Comparison of ENCODE assay signal across 8 mouse cellular contexts in genomic region chr14:33673350-33674087, GRCm38 (mm10).
DNase-seq lines count a peak whose midpoint lies in the region; ATAC-seq and TF ChIP-seq lines count a peak whose summit lies in the region.

No protein-coding gene starts in this region.

- no peak for ATAC-seq in intestine, embryonic 14.5 days (replicated peaks; ENCODE audit: low FRiP score, low TSS enrichment, low read depth)
- ATAC-seq in intestine, embryonic 16.5 days: no peak

- TF ChIP-seq RAD21 in MEL (IDR thresholded peaks at IDR 0.05; ENCODE audit: low read depth, low read length): no peak

- peak; percentile 72 for DNase-seq in intestine, embryonic 14.5 days (ENCODE audit: low spot score)
- peak; percentile 3 for DNase-seq in MEL (ENCODE audit: low read depth, low spot score)
- peak; percentile 31 for DNase-seq in cerebellum, adult 9-10 months
- DNase-seq in heart, postnatal 36 days: peak; percentile 59 to 60
- DNase-seq in left cerebral cortex, postnatal 25 days (ENCODE audit: low spot score in 2 of 2): peak; percentile 56 to 65
- DNase-seq in right cerebral cortex, postnatal 25 days: peak; percentile 44
- DNase-seq in ovary, postnatal 36 days (ENCODE audit: low spot score): no peak

- 77% methylated on average over 5 of the region's 5 CpGs for WGBS in intestine, embryonic 14.5 days
- WGBS in intestine, embryonic 16.5 days: 82% methylated on average over 5 of the region's 5 CpGs

- H3K36me3 ChIP-seq in intestine, embryonic 14.5 days (ENCODE audit: control insufficient read depth, insufficient read depth, low read length): no peaks in the 10 kb centered on the region
- no peaks in the 10 kb centered on the region for H3K36me3 ChIP-seq in intestine, embryonic 16.5 days (ENCODE audit: control insufficient read depth, insufficient read depth, low read length)
- H3K36me3 ChIP-seq in MEL (ENCODE audit: control insufficient read depth in 1 of 2, insufficient read depth in 2 of 2, low read length in 2 of 2): no peaks in the 10 kb centered on the region

- H3K9ac ChIP-seq in intestine, embryonic 14.5 days (ENCODE audit: low read length): no peak overlapping the region
- no peak overlapping the region for H3K9ac ChIP-seq in intestine, embryonic 16.5 days (ENCODE audit: low read depth, low read length)
- no peak overlapping the region for H3K9ac ChIP-seq in MEL (ENCODE audit: control insufficient read depth, low read depth, low read length, poor library complexity, severe bottlenecking)

- intact Hi-C loops in heart, postnatal 36 days (cut with DNase I): loop anchor here (1.0 kb wide), 1 partner anchor 260 kb away; no protein-coding TSS in a partner anchor
- intact Hi-C loops in left cerebral cortex, postnatal 25 days (cut with DNase I): loop anchor here (2.0 to 10.0 kb wide), 2 partner anchors 259 to 401 kb away; no protein-coding TSS in a partner anchor

- H3K4me1 ChIP-seq in intestine, embryonic 14.5 days (replicated peaks; ENCODE audit: control insufficient read depth, insufficient read depth, low read length): no peaks in the 10 kb centered on the region
- H3K4me1 ChIP-seq in intestine, embryonic 16.5 days (ENCODE audit: control insufficient read depth, insufficient read depth, low read length): no peaks in the 10 kb centered on the region
- H3K4me1 ChIP-seq in MEL (ENCODE audit: control insufficient read depth in 1 of 2, insufficient read depth in 2 of 2, low read length in 2 of 2): no peaks in the 10 kb centered on the region

- no peaks in the 10 kb centered on the region for H3K9me3 ChIP-seq in intestine, embryonic 14.5 days (ENCODE audit: control insufficient read depth, low read length)
- H3K9me3 ChIP-seq in intestine, embryonic 16.5 days (ENCODE audit: control insufficient read depth, low read length): no peaks in the 10 kb centered on the region
- no peaks in the 10 kb centered on the region for H3K9me3 ChIP-seq in MEL (replicated peaks; ENCODE audit: insufficient read depth, low read length)

- TF ChIP-seq POLR2A in MEL (IDR thresholded peaks at IDR 0.05; ENCODE audit: control insufficient read depth in 1 of 2, insufficient read depth in 1 of 2, low read depth in 1 of 2, low read length in 2 of 2, poor library complexity in 1 of 2): no peak

- no peaks in the 10 kb centered on the region for H3K79me2 ChIP-seq in MEL (ENCODE audit: control insufficient read depth, insufficient read depth, low read length, poor library complexity)

- H3K4me2 ChIP-seq in intestine, embryonic 14.5 days (ENCODE audit: low read length): no peak overlapping the region
- H3K4me2 ChIP-seq in intestine, embryonic 16.5 days (ENCODE audit: low read depth, low read length): no peak overlapping the region

- TF ChIP-seq EP300 in MEL (IDR thresholded peaks at IDR 0.05; ENCODE audit: low read depth in 1 of 2, low read length in 2 of 2): no peak

- H3K4me3 ChIP-seq in intestine, embryonic 14.5 days (ENCODE audit: low read depth, low read length): no peak overlapping the region
- no peak overlapping the region for H3K4me3 ChIP-seq in intestine, embryonic 16.5 days (ENCODE audit: low read length)
- no peak overlapping the region for H3K4me3 ChIP-seq in MEL (ENCODE audit: control insufficient read depth in 1 of 2, insufficient read depth in 1 of 2, low read depth in 2 of 2, low read length in 2 of 2)

- peak in 2 of 3 experiments; percentile 11 to 17; a peak in 1 of 6 replicates for TF ChIP-seq CTCF in MEL (IDR thresholded peaks at IDR 0.05 in 2 of 3, conservative IDR thresholded peaks at IDR 0.05 in 1 of 3; ENCODE audit: control insufficient read depth in 1 of 3, insufficient read depth in 1 of 3, low read depth in 2 of 3, low read length in 3 of 3, poor library complexity in 1 of 3, severe bottlenecking in 1 of 3)

- no peak overlapping the region for H3K27ac ChIP-seq in intestine, embryonic 14.5 days (ENCODE audit: low read depth)
- H3K27ac ChIP-seq in intestine, embryonic 16.5 days (ENCODE audit: low read length): no peak overlapping the region
- no peak overlapping the region for H3K27ac ChIP-seq in MEL (ENCODE audit: control insufficient read depth, low read depth, low read length)

- no peaks in the 10 kb centered on the region for H3K27me3 ChIP-seq in intestine, embryonic 14.5 days (replicated peaks; ENCODE audit: control insufficient read depth, insufficient read depth, low read length)
- H3K27me3 ChIP-seq in intestine, embryonic 16.5 days (replicated peaks; ENCODE audit: control insufficient read depth, insufficient read depth, low read length): no peaks in the 10 kb centered on the region
- H3K27me3 ChIP-seq in MEL (ENCODE audit: control insufficient read depth in 1 of 2, insufficient read depth in 2 of 2, low read length in 2 of 2): no peaks in the 10 kb centered on the region

TF ChIP-seq in MEL, 35 proteins besides CTCF, POLR2A, EP300 and RAD21:
- TF ChIP-seq GATA1 (IDR thresholded peaks at IDR 0.05; ENCODE audit: low read depth, low read length): no peak
- no peak for TF ChIP-seq USF2 (IDR thresholded peaks at IDR 0.05; ENCODE audit: borderline replicate concordance in 1 of 2, insufficient read depth in 1 of 2, low read depth in 1 of 2, low read length in 2 of 2)
- no peak for TF ChIP-seq CHD1 (IDR thresholded peaks at IDR 0.05; ENCODE audit: low read depth, low read length)
- no peak for TF ChIP-seq ZC3H11A (IDR thresholded peaks at IDR 0.05; ENCODE audit: low read depth, low read length)
- TF ChIP-seq ZKSCAN1 (IDR thresholded peaks at IDR 0.05; ENCODE audit: low read depth, low read length): no peak
- no peak for TF ChIP-seq POLR2AphosphoS5 (IDR thresholded peaks at IDR 0.05; ENCODE audit: borderline replicate concordance, low read depth, low read length)
- no peak for TF ChIP-seq ETS1 (IDR thresholded peaks at IDR 0.05; ENCODE audit: low read depth, low read length)
TF ChIP-seq in MEL: peak in this region for 0.
